Mouse (Mus musculus): Measurements from ENCODE around the gene Ankrd33b.

DNA sequence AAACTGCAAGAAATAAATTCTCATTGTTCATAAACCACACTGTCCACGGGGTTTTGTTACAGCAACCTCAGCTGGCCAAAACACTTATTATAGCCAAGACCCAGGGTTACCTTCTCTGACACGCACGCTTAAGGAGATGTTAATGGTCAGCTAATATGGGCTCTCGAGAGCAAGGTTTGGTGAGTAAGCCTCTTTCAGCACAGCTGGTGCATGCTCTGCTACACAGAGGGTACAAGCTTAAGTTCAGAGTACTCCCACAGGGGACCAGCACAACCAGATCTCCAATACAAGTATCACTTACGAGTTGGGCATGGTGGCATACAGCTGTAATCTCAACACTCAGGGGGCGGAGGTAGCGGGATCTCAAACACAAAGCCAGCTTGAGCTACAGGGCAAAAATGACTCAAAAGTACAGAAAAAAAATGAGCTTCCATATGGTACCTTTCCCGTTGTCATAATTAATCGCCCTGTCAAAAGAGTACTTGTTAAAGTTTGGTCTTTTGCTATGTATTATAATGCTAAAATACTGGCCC, 39.4 kb downstream of the Ankrd33b start:
- TF ChIP-seq CTCF (IDR thresholded peaks at IDR 0.05; ENCODE audit: low read depth) (no peak), EP300 (IDR thresholded peaks at IDR 0.05; ENCODE audit: low read depth) (no peak)

Data from heart, postnatal 0 days (tissue).